Mouse (Mus musculus) WW6 (cell line): ENCODE results near the gene Oas1h.
A peak's percentile ranks its signal among the peaks of the same experiment; 100 is the strongest.
"Not testable (repeated sequence)": the region's sequence is repeated elsewhere in the genome, so short reads cannot be mapped to it uniquely, and the experiment has no call there.

Experiments
- DNase-seq: peaks from one replicate; pipeline ENCODE4 v3.0.0-alpha.2; 2013; ENCODE audit warnings: low read depth, low spot score

Oas1h gene

DNA sequence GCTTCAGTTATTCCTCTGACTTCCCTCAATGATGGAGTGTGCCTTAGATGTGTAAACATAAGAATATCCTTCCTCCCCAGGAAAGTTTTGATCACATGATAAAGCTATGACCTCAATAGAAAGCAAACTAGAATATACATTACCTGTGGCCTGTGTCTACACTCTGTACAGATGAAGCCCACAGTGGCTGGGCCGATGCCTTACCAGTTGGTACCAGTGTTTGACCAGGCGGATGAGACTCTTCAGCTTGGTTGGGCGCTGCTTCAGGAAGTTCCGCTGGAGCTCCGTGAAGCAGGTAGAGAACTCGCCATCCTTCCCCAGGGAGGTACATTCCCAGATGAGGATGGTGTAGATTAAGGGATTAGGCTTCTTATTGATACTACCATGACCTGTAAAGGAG, 20.5 kb downstream of the Oas1h start:
- not testable (repeated sequence) for DNase-seq

DNA sequence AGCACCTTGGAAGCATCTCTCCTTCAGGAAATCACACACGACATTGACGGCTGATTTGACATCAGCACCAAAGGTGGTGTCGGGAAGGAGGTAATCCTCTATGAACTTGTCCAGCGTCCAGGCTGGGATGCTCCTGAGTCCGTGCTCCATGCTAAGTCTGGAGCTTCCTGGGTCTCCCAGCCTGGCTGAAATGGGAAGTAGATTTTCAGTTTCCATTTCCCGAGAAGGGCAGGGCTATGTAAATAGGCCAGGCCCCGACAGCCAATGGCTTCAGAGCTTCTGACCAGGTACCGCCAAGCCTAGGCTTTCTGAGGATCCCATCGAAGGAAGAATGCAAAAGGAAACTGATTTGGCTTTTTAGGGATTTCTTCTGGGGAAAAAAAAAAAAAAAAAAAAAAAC, 26.2 kb downstream of the Oas1h start, which contains the start of gene Oas1g:
Gene Oas1g (minus strand): TSS at position 201 of the 400 bp plus-strand sequence.
- not testable (repeated sequence) for DNase-seq

DNA sequence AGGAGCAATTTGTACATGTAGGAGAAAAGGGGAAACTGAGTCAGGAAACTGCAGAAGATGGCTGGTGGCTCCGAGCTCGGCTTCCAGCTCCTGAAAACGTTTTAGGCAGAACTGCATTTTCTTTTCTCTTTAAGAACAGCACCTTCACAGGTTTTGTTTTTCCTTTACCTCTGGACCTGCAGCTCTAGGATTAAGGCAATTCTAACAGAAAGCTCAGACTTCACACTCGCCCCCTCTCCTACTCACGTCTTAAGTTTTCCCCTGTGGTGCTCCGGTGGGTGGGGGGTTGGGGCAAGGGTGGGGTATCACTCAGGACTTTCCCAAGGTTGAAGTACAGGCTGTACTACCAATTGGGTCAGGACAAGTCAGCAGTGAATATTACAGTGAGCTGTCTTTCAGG, 26.6 kb downstream of the Oas1h start:
- no peak for DNase-seq

DNA sequence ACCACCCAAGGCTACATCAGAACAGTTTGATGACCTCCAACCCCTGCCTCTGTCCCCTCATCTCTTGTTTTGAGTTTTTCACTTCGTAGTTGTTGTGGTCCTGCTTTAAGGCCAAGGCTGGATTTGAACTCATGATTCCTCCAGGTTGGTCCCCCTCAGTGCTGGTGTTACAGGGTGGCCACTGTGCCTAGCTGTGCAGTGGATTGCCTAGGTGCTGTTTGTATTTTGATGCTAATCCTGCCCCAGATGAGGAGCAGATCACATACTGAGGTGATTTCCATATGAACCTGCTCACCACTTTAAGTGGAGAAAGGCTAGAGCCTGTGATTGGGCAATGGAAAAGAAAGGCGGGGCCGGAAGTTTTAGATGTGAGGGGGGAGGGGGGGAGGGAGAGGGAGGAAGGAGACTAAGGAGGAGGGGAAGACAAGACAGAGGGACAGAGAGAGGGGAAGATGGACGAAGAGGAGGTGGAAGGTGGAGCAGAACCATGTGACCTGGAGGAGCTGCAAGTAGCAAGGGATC, 27.1 kb downstream of the Oas1h start:
- peak; percentile 59 for DNase-seq

DNA sequence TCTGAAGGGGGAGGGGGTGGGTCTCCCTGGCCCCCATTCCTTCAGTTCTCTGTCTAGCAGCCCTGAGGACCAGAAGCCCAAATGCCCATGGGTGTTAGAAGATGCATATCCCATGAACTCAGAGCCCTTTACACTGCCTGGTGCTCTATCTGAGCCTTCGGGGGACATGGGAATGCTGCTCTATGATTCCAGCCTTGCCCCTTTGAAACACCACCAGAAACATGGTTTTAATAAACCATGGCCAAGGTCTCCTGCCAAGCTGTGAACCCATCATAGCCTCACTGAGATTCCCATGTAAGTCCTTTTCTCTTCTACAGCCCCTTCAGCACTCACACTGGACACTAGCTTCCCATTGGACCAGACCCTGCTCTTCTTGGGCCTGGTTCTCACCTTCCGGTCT, 28.8 kb downstream of the Oas1h start:
- DNase-seq: no peak

DNA sequence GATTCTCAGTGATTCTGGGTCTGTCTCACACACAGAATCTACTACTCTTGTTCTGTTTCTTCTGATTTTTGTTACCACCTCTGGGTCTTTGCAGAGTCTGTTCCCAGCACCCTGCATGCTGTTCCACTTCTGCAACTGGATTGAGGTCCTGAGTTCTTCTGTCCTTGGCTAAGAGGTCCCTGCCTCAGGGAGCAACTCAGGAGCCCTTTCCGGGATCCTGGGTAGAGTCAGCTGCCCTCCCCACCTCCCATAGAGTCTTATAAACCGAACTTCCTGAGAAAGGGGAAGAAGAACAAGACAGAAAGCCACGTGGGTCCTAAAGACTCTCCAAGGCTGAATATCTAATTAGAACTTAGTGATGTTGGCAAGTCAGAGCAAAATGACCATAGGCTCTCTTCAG, 29.8 kb downstream of the Oas1h start:
- DNase-seq: no peak

DNA sequence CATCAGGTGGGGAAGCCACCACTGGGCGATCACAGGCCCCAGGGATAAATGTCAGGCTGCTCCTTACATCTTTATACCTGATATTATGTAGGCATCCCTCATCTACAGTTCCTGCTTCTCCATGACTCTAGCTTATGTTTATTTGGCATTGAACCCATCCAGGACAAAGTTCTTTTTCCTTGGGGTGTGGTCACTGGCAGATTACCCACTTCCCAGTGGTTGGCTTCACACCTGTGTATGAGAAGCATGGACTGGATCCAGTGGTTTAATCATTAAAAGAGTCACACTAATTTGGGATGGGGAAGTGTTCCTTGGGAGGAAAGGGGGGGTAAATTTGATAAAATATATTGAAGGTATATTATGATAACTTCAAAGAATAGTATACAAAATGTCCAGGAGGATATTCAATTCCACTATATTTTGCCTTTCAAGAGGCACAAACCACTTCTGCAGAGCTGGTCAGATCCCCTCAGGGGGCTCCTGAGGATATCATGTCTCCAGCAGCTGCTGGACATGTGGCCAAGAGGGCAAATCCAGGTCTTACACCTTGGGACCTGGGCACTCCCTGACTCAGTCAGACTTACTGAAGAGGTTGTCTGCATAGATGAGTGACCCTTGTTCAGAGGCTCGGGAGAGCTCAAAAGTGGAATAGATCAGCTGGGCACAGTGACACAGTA, 30.5 kb downstream of the Oas1h start:
- DNase-seq: not testable (repeated sequence)

DNA sequence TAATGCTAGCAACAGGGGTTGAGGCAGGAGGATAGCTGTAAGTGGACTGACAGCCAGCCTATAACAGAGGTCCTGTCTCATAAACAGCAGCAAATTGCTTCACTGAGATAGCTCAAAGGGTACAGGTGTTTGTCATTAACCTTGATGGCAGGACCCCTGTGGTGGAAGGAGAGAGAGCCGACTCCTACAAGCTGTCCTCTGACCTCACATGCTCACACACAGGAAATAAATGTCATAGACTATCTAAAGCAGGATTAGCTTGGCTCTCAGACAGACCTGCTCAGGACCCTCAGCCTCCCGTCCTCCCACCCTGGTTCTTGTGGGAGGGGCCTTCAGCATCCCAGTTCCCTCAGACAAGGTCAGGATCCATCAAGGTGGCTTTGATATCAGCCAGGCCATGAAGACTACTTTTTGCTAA, 31.0 kb downstream of the Oas1h start:
- no peak for DNase-seq

DNA sequence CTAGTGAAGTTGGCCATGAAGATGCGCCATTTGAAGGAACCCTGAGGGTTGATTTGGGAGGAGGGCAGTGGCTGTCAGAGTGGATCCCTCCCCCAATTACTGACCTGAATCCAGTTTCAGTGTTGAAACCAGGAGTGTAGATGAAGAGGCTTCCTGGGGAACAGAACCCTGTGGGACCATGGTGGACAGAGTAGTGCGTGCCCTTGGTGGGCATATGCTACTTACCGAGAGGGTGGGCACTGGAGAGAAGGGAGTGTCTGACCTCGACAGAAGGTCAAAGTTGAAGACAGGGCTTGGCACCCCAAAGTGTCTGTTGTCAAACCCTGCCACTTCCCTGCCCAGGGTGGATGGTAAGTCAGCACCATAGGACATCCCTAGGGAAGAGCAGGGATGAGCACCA, 32.6 kb downstream of the Oas1h start:
- DNase-seq: not testable (repeated sequence)

DNA sequence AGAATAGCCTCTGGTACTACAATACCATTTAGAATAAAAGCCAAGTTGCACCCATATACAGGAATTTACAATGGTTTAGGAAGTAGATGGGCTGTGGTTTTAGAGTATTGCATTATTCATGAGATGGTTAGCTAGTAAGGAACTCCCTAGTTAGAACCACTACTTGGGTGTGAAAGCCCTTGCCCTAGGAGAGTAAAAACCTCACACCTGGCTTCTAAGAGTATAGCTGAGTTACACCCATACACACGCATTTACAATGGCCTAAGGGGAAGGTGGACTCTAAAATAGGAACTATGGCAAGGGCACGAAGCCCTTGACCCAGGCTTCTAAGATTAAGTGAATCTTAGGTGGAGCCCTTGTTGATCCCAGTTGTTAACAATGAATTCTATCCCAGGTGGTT, 33.5 kb downstream of the Oas1h start:
- DNase-seq: not testable (repeated sequence)

DNA sequence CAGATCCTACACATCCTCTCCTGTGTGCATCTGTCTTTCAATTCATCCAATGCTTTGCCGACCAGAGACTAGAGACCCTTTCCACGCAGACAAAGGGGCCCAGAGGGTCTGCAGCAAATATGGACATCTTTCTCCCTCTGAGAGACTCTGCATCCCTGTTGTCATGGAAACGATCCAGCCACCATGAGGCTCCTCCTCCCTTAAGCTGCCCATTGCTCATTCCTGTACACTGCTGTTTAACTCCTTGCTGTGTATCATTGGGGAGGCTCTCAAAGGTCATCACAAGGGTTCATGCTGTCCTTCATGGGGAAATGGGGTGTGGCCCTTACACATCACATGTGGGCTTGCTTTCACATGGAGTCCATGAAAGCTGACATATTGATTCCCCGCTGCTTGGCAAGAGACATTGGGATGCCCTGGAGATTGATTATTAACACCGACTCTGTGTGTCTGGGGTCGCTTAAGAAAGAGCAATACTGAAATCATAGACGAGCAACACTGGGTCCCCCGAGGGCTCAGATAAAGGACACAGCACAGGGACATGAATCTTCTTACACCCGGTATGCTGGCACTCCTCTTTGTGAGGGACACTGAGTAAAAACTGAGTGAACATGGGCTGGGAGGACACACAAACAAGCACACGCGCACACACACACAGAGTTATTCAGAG, 34.1 kb downstream of the Oas1h start:
- no peak for DNase-seq

DNA sequence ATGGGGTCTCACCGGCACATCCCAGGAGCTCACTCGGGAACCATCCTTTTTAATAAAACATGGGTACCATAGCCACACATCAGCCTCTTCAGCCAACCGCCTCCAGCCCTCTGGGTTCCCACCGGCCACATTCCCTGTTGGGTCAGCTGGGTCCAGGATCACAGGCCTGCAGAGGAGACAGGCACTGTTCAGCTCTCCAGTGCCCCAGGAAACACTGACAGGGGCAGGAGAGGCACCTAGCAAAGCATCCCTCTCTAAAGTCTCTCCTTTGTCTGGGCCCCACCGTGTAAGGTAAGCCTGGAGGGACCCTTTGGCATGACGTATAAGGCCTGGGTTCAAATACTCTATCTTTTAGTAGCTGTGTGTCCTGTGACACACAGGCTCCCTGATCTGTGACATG, 37.1 kb downstream of the Oas1h start:
- no peak for DNase-seq

DNA sequence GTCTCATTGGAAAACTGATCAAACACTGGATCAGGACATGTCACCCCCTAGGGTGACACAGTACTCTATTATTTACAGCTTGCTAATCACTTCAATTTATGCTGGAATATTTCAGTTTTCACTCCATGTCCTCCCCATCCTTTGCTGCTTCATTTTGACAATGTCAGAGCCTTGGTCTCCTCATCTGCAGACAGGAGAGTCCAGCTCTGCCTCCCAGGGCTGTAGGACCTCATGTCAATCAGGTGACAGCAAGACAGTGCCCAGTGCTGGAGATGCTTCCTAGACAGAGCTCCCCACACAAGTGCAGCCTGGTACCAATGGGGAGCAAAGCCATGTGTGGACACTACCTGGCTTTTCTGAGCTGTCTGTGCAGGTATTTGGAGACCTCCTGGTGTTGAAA, 37.5 kb downstream of the Oas1h start:
- no peak for DNase-seq

DNA sequence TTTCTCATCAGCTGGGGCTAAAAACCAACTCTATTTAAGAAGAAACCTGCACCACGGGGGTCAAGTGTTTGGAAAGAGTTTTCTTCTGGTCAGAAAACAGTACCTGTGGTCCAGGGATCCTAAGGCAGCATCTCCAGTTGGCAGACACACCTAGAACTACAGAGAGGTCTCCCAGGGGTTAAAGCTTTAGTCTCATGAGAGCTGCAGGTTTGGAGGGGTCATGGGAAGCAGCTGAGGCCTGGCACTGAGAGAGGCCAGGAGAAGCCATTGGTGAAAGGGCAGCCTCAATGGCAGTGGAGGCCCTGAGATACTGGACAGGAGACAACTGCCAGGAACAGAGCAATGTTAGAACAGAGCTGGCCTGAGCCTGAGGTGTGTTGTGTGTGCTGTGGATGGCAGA, 39.4 kb downstream of the Oas1h start:
- DNase-seq: no peak

DNA sequence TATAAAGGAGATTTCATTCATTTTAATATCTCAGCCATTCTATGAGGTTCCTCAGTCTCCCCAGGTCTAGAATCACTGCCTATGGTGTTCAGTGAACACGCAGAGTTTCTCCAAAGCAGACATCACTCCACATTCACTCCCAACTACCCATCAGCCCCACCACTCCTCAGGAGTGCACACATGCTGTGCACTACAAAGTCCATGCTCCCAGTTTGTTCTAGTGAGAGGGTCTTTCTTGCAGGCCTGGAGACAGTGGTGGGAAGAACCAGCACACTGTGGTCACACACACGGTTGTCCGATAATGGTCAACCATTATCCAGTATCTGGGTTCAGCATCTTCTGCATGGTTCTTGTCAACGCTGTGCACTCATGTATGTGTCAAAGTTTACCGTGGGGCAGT, 40.8 kb downstream of the Oas1h start:
- no peak for DNase-seq

DNA sequence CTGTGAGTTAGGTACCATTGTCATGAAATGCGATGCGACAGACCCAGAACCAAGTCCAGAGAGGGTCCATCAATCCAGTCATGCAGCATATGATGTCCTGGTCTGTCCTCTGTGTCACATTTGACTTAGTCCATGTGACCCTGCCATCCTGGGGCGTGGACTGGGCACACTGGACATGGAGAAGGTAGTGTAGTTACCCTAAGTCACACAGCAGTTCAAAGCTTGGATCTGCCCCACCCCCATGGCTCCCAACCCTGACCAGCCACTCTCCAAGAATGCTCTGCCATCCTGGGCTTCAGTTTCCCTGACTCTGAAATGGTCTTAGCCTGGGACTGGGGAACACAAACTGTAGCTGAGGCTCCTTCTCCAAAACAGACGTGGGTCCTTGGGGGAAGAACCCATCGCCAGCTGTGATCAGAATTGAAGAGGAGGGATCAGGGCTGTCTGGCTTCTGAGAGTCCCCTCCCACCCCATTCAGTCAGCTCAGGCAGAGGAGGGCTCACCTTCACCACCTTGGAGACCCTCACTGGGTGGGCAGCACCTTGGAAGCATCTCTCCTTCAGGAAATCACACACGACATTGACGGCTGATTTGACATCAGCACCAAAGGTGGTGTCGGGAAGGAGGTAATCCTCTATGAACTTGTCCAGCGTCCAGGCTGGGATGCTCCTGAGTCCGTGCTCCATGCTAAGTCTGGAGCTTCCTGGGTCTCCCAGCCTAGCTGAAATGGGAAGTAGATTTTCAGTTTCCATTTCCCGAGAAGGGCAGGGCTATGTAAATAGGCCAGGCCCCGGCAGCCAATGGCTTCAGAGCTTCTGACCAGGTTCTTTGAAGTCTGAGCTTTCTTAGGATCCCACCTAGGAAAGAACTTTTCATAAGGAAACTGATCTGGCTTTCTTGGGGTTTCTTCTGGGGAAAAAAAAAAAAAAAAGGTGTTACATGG, 45.8 kb downstream of the Oas1h start, which contains the start of gene Oas1a:
Gene Oas1a (minus strand): TSS at position 731 of the 943 bp plus-strand sequence.
- DNase-seq: not testable (repeated sequence)

DNA sequence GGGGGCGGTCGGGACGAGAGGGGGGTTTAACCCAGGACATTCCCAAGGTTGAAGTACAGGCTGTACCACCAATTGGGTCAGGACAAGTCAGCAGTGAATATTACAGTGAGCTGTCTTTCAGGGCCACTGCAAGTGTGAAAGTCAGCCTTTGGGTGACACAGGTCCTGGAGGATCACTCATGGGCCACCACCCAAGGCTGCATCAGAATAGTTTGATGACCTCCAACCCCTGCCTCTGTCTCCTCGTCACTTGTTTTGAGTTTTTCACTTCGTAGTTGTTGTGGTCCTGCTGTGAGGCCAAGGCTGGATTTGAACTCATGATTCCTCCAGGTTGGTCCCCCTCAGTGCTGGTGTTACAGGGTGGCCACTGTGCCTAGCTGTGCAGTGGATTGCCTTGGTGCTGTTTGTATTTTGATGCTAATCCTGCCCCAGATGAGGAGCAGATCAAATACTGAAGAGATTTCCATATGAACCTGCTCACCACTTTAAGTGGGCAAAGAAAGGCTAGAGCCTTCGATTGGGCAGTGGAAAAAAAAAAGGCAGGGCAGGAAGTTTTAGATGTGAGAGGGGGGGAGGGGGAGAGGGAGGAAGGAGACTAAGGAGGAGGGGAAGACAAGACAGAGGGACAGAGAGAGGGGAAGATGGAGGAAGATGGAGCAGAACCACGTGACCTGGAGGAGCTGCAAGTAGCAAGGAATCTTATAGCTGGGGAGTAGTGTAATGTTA, 47.1 kb downstream of the Oas1h start:
- no peak for DNase-seq

DNA sequence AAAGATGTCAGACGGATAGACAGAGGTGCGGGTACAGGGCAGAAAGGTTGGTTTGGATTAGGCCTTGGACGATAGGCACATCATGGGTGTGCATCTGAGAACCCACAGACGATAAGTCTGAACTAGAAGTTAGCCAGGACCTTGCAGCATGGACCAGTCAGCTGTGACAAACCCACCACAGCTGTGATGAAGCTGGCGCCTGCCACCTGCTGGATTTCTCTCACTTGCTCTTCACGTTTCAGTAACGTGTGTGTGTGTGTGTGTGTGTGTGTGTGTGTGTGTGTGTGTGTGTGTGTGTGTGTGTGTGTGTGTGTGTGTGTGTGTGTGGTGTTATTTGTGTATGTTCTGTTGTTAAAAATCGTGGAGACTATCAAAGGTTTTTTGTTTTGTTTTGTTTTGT, 53.0 kb downstream of the Oas1h start, which contains the start of gene Oas1d:
Gene Oas1d (plus strand): TSS at position 333 of the 400 bp plus-strand sequence.
- DNase-seq: not testable (repeated sequence)

DNA sequence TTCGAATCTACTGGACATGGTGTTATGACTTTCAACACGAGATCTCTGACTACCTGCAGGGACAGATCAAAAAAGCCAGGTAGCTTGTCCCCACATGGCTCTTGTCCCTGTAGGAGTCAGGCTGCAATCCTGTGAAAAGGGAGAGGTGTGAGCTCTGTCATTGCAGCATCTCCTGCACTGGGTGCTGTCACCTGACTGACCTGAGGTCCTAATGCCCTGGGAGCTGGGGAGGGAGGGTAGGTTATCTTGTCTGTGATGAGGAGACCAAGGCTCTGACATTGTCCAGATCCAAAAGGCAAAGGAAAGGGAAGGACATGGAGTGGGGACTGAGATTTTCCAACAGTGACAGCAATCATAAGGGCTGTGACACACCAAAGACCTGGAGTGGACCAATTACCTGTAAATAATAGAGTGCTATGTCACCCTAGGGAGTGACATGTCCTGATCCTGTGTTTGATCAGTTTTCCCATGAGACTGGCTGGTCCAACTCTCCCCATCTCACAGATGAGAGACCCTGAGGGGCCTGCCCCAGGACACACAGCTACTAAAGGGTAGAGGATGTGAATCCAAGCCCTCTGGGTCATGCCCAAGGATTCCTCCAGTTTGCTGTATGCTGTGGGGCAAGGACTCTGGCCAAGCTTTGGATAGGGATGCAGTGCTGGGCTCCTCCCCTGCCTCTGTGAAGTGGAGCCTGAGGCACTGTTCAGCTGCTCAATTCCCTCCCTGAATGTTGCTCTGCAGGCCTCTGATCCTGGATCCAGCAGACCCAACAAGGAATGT, 58.1 kb downstream of the Oas1h start:
- DNase-seq: not testable (repeated sequence)

DNA sequence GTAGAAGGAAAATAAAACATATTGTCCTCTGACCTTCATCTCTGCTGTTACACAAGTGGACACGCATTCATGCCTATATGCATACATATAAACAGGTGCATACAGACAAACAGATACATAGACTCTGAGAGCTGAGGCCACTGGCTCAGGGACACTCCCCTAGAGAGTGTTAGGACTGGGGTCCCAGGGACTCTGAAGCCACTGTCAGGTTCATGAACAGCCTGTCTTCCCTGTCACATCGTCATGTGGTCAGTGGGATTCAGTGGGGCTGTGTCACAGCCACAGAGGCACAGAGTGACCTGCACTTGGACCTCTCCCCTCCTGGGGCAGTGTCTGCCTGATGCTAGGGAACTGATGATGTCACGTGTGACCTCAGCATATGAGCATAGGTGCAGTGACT, 59.1 kb downstream of the Oas1h start:
- DNase-seq: no peak
